Mouse (Mus musculus): ENCODE measurements around the gene Fbxw2. TPM values are rescaled to one million over a fixed set of nuclear protein-coding genes. Genes with fewer than 3 reads are reported as not detected.
"Not testable (repeated sequence)": the region's sequence is repeated elsewhere in the genome, so short reads cannot be mapped to it uniquely, and the experiment has no call there.

Gene Fbxw2
- polyA plus RNA-seq, 1 experiment from 2014 or later = 51.0 TPM

DNA sequence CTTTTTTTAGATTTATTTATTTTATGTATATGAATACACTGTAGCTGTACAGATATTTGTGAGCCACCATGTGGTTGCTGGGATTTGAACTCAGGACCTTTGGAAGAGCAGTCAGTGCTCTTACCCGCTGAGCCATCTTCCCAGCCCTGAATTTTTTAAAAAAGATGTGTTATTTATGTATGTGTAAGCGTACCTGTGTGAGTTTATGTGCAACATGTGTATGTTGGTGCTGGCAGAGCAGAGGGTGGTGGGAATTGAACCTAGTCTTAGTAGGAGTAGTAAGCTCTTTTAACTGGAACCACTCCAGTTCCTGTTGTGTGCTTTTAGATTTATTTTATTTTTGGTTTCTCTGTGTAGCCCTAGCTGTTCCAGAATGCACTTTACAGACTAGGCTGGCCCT is 21.9 kb downstream of the Fbxw2 start:
- Histone ChIP-seq H3K4me2 (ENCODE audit: low read depth, low read length) (peak overlapping the region; percentile 63), H3K4me1 (ENCODE audit: control insufficient read depth, low read depth, low read length) (peaks cover 52% of the 10 kb centered on the region), H3K27me3 (ENCODE audit: control insufficient read depth, insufficient read depth, low read depth, low read length) (no peaks in the 10 kb centered on the region), H3K36me3 (ENCODE audit: control insufficient read depth, insufficient read depth) (peaks cover 30% of the 10 kb centered on the region), H3K27ac (ENCODE audit: low read length) (peak overlapping the region; percentile 95), H3K9me3 (replicated peaks; ENCODE audit: control insufficient read depth, low read length) (no peaks in the 10 kb centered on the region), H3K9ac (ENCODE audit: low read depth, low read length) (peak overlapping the region; percentile 57), H3K4me3 (ENCODE audit: low read depth, low read length) (peak overlapping the region; percentile 56)
- WGBS (ENCODE audit: insufficient replicate concordance) = 84% methylated on average over 2 of the region's 2 CpGs
- no peak for ATAC-seq (ENCODE audit: low read depth)

GRCm38 (mm10) chr2:34803746-34804145 is 22.4 kb downstream of the Fbxw2 start:
- Histone ChIP-seq H3K4me1 (ENCODE audit: control insufficient read depth, low read depth, low read length) (peaks cover 50% of the 10 kb centered on the region), H3K4me2 (ENCODE audit: low read depth, low read length) (peak overlapping the region; percentile 63), H3K27me3 (ENCODE audit: control insufficient read depth, insufficient read depth, low read depth, low read length) (no peaks in the 10 kb centered on the region), H3K4me3 (ENCODE audit: low read depth, low read length) (peak overlapping the region; percentile 56), H3K9me3 (replicated peaks; ENCODE audit: control insufficient read depth, low read length) (no peaks in the 10 kb centered on the region), H3K9ac (ENCODE audit: low read depth, low read length) (peak overlapping the region; percentile 57), H3K36me3 (ENCODE audit: control insufficient read depth, insufficient read depth) (peaks cover 26% of the 10 kb centered on the region), H3K27ac (ENCODE audit: low read length) (peak overlapping the region; percentile 95)
- no peak for ATAC-seq (ENCODE audit: low read depth)
- WGBS (ENCODE audit: insufficient replicate concordance) = 70% methylated on average over 3 of the region's 3 CpGs

- WGBS (ENCODE audit: insufficient replicate concordance) = under 1% methylated on average over 28 of the region's 32 CpGs
Observed at GRCm38 (mm10) chr2:34802565-34803245, 23.4 kb downstream of the Fbxw2 start.

GRCm38 (mm10) chr2:34801516-34802482 is 24.3 kb downstream of the Fbxw2 start:
- Histone ChIP-seq H3K9me3 (replicated peaks; ENCODE audit: control insufficient read depth, low read length) (no peaks in the 10 kb centered on the region), H3K27me3 (ENCODE audit: control insufficient read depth, insufficient read depth, low read depth, low read length) (no peaks in the 10 kb centered on the region), H3K4me2 (ENCODE audit: low read depth, low read length) (peak overlapping the region; percentile 18), H3K4me3 (ENCODE audit: low read depth, low read length) (peak overlapping the region; percentile 74), H3K36me3 (ENCODE audit: control insufficient read depth, insufficient read depth) (peaks cover 16% of the 10 kb centered on the region), H3K4me1 (ENCODE audit: control insufficient read depth, low read depth, low read length) (peaks cover 42% of the 10 kb centered on the region), H3K9ac (ENCODE audit: low read depth, low read length) (peak overlapping the region; percentile 90), H3K27ac (ENCODE audit: low read length) (peak overlapping the region; percentile 93)
- 5% methylated on average over 39 of the region's 39 CpGs for WGBS (ENCODE audit: insufficient replicate concordance)
- ATAC-seq (ENCODE audit: low read depth) = peak; percentile 86

More at GRCm38 (mm10) chr2:34802565-34803245, 23.4 kb downstream of the Fbxw2 start:
- ATAC-seq (ENCODE audit: low read depth) = peak; percentile 25
- Histone ChIP-seq H3K4me1 (ENCODE audit: control insufficient read depth, low read depth, low read length) (peaks cover 48% of the 10 kb centered on the region), H3K4me3 (ENCODE audit: low read depth, low read length) (peak overlapping the region; percentile 74), H3K9ac (ENCODE audit: low read depth, low read length) (peak overlapping the region; percentile 90), H3K4me2 (ENCODE audit: low read depth, low read length) (peak overlapping the region; percentile 42), H3K27ac (ENCODE audit: low read length) (peak overlapping the region; percentile 93), H3K36me3 (ENCODE audit: control insufficient read depth, insufficient read depth) (peaks cover 22% of the 10 kb centered on the region)
- not testable (repeated sequence) for H3K9me3 ChIP-seq (replicated peaks; ENCODE audit: control insufficient read depth, low read length); H3K27me3 ChIP-seq (ENCODE audit: control insufficient read depth, insufficient read depth, low read depth, low read length)

GRCm38 (mm10) chr2:34800371-34800770 is 25.7 kb downstream of the Fbxw2 start:
- Histone ChIP-seq H3K4me1 (ENCODE audit: control insufficient read depth, low read depth, low read length) (peaks cover 31% of the 10 kb centered on the region), H3K9ac (ENCODE audit: low read depth, low read length) (peak overlapping the region; percentile 83)

GRCm38 (mm10) chr2:34799357-34800256 is 26.5 kb downstream of the Fbxw2 start, which contains the start of gene Rabepk:
Gene Rabepk, minus strand, starts transcription at chr2:34799912.
- H3K9ac ChIP-seq (ENCODE audit: low read depth, low read length) = peak within 1 kb of the TSS; percentile 83
- peak within 1 kb of the TSS; percentile 78 for H3K4me2 ChIP-seq (ENCODE audit: low read depth, low read length)
- peaks cover 5% of the 10 kb centered on the region for H3K36me3 ChIP-seq (ENCODE audit: control insufficient read depth, insufficient read depth)
- H3K9me3 ChIP-seq (replicated peaks; ENCODE audit: control insufficient read depth, low read length) = no peaks in the 10 kb centered on the region
- H3K4me3 ChIP-seq (ENCODE audit: low read depth, low read length) = peak within 1 kb of the TSS; percentile 82
- whole genome bisulfite sequencing (ENCODE audit: insufficient replicate concordance) = 1% methylated on average over 44 of the region's 44 CpGs
- ATAC-seq (ENCODE audit: low read depth) = peak; percentile 75
- H3K4me1 ChIP-seq (ENCODE audit: control insufficient read depth, low read depth, low read length) = peaks cover 27% of the 10 kb centered on the region
- H3K27me3 ChIP-seq (ENCODE audit: control insufficient read depth, insufficient read depth, low read depth, low read length) = no peaks in the 10 kb centered on the region
- peak within 1 kb of the TSS; percentile 89 for H3K27ac ChIP-seq (ENCODE audit: low read length)

More at GRCm38 (mm10) chr2:34800371-34800770, 25.7 kb downstream of the Fbxw2 start:
- peaks cover 5% of the 10 kb centered on the region for H3K36me3 ChIP-seq (ENCODE audit: control insufficient read depth, insufficient read depth)
- H3K4me3 ChIP-seq (ENCODE audit: low read depth, low read length) = peak overlapping the region; percentile 82
- H3K9me3 ChIP-seq (replicated peaks; ENCODE audit: control insufficient read depth, low read length) = no peaks in the 10 kb centered on the region
- ATAC-seq (ENCODE audit: low read depth) = no peak
- peak overlapping the region; percentile 78 for H3K4me2 ChIP-seq (ENCODE audit: low read depth, low read length)
- 29% methylated on average over 7 of the region's 7 CpGs for WGBS (ENCODE audit: insufficient replicate concordance)
- H3K27ac ChIP-seq (ENCODE audit: low read length) = peak overlapping the region; percentile 89
- no peaks in the 10 kb centered on the region for H3K27me3 ChIP-seq (ENCODE audit: control insufficient read depth, insufficient read depth, low read depth, low read length)

DNA sequence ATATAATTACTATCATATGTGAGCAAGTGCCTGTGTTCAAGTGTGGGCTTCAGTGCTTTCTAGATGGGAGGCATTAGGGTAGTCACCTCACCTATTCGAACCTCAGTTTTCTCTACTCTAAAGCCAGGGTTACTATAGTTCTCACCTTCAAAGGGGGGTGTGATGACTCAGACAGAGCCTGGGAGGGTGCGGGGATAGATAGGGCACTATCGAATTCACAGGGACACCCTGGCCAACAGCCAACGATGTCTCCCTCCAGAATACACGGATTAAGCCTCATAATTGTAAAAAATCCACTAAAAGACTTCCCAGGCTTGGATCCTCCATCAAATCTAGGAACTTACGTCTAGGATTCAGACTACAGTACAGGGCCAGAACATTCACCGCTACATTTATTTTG is 30.7 kb downstream of the Fbxw2 start:
- Histone ChIP-seq H3K9ac (ENCODE audit: low read depth, low read length) (no peak overlapping the region), H3K27me3 (ENCODE audit: control insufficient read depth, insufficient read depth, low read depth, low read length) (no peaks in the 10 kb centered on the region), H3K4me3 (ENCODE audit: low read depth, low read length) (no peak overlapping the region), H3K4me1 (ENCODE audit: control insufficient read depth, low read depth, low read length) (peaks cover 14% of the 10 kb centered on the region), H3K4me2 (ENCODE audit: low read depth, low read length) (no peak overlapping the region), H3K27ac (ENCODE audit: low read length) (no peak overlapping the region), H3K9me3 (replicated peaks; ENCODE audit: control insufficient read depth, low read length) (no peaks in the 10 kb centered on the region), H3K36me3 (ENCODE audit: control insufficient read depth, insufficient read depth) (peaks cover 7% of the 10 kb centered on the region)
- 75% methylated on average over 7 of the region's 7 CpGs for WGBS (ENCODE audit: insufficient replicate concordance)
- no peak for ATAC-seq (ENCODE audit: low read depth)

GRCm38 (mm10) chr2:34794511-34794910 is 31.6 kb downstream of the Fbxw2 start:
- Histone ChIP-seq H3K27me3 (ENCODE audit: control insufficient read depth, insufficient read depth, low read depth, low read length) (no peaks in the 10 kb centered on the region), H3K4me3 (ENCODE audit: low read depth, low read length) (no peak overlapping the region), H3K4me2 (ENCODE audit: low read depth, low read length) (no peak overlapping the region), H3K27ac (ENCODE audit: low read length) (no peak overlapping the region), H3K4me1 (ENCODE audit: control insufficient read depth, low read depth, low read length) (peaks cover 8% of the 10 kb centered on the region), H3K9ac (ENCODE audit: low read depth, low read length) (no peak overlapping the region), H3K36me3 (ENCODE audit: control insufficient read depth, insufficient read depth) (peaks cover 7% of the 10 kb centered on the region), H3K9me3 (replicated peaks; ENCODE audit: control insufficient read depth, low read length) (no peaks in the 10 kb centered on the region)
- 85% methylated on average over 2 of the region's 2 CpGs for WGBS (ENCODE audit: insufficient replicate concordance)
- no peak for ATAC-seq (ENCODE audit: low read depth)

All from liver, embryonic 16.5 days (tissue).